Mouse (Mus musculus): ENCODE measurements around the gene Tmem136. TPM values are rescaled to one million over a fixed set of nuclear protein-coding genes. Genes with fewer than 3 reads are reported as not detected.
A peak's percentile ranks its signal among the peaks of the same experiment; 100 is the strongest.

Gene Tmem136
- polyA plus RNA-seq (2015; fragmentation: Nextera tagmentation; extraction: Ambion mirVana) = 8.3 and 8.8 TPM in 2 replicates

DNA sequence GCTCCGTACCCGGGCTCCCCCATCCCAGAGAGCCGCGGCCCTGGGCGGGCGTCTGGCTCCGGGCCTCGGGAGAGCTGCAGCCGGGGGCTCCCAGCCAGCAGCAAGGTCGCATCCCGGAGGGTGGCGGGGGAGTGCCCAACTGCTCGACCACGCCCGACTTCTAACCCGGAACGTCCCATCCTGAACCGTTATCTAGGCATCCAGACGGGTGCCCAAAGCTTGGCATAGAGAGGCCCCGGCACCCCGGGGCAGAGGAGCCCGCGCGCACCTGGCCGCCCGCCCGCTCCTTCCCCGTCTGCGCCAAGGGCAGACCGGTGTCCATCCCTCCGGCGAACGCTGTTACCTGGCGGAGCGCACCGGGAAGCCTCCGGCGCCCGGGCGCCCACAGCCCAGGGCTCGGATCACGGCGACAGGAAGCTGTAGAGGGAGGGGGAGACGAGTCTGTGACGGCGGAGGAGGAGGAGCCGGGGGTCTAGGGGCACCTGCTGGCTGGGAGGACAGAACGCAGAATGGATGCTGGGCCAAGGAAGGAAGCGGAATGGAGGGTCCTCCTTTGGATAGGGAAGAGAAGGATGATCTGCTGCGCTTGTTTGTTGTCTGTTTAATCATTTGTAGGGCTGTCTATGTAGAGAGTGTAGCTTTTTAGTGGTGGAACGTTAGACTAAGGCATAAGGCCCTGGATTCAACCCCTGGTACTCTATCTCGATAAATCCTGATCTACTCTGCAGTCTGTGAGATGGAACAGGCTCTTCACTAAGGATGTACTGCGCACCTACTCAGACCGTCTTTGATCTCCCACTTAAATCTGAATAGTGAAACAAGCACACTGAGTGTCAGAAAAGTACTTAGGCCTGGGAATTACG is at the start of gene Tmem136:
Tmem136 (minus strand) TSS at position 437 of the 863 bp plus-strand sequence.
- Histone ChIP-seq H3K4me3 (peak within 1 kb of the TSS; percentile 92), H3K9ac (peak within 1 kb of the TSS; percentile 92), H3K27ac (no peak within 1 kb of the TSS), H3K27me3 (no peaks in the 10 kb centered on the region), H3K36me3 (peaks cover 6% of the 10 kb centered on the region), H3K9me3 (no peaks in the 10 kb centered on the region), H3K4me1 (peaks cover 11% of the 10 kb centered on the region; the same call in 1 of the 2 replicates), H3K4me2 (replicated peaks) (peak within 1 kb of the TSS; percentile 84)
- WGBS = 5% methylated on average over 45 of the region's 55 CpGs
- peak; percentile 89 for ATAC-seq (ENCODE audit: low FRiP score, low read depth)

- H3K36me3 ChIP-seq = no peaks in the 10 kb centered on the region
- H3K9me3 ChIP-seq = no peaks in the 10 kb centered on the region
- H3K4me3 ChIP-seq = no peak overlapping the region
- peaks cover 4% of the 10 kb centered on the region; the same call in 1 of the 2 replicates for H3K4me1 ChIP-seq
- 79% methylated on average over 6 of the region's 6 CpGs for WGBS
- no peak overlapping the region for H3K27ac ChIP-seq
- H3K4me2 ChIP-seq (replicated peaks) = no peak overlapping the region
- peaks cover 5% of the 10 kb centered on the region; the same call in 1 of the 2 replicates for H3K27me3 ChIP-seq
- no peak for ATAC-seq (ENCODE audit: low FRiP score, low read depth)
- H3K9ac ChIP-seq = no peak overlapping the region
These were observed 39.6 kb upstream of the Tmem136 start for GRCm38 (mm10) chr9:43155960-43156359.

DNA sequence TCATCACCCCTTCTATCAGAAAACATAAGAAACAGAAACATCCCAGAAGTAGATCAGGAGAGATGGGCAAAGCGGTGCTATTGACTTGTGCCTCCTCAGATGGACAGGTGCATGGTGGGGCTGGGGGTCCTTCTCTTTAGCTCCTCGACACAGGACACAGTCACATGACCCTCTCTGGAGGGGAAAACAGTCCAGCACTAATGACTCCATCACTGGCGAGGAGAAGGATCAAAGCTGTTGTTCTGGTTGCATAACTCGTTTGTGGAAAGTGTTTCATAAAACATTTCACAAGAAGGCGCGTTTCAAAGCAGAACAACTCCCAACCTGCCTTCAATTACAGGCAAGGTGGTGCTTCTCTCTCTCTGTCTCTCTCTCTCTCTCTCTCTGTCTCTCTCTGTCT is 35.4 kb upstream of the Tmem136 start:
- H3K27me3 ChIP-seq = peaks cover 15% of the 10 kb centered on the region; the same call in 1 of the 2 replicates
- H3K27ac ChIP-seq = no peak overlapping the region

DNA sequence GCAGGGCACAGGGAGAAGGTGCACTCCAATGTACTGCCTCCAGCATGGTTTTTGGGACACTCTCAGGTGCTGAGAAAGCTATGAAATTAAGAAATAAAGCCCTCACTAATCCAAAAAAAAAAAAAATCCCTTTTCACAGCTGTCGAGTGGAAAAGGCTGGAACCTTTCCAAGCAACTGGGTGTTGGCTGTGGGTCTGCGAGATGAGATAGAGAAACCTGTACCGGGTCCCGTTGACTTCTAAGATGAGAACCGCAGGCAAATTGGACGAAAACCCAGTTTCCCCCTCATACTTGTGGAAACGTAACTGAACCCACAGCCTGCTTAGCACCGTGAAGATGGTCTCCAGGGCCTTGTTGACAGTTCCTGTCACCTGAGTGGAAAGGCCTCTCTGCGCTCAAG is 34.6 kb upstream of the Tmem136 start:
- Histone ChIP-seq H3K4me3 (no peak overlapping the region), H3K4me2 (replicated peaks) (no peak overlapping the region), H3K9me3 (no peaks in the 10 kb centered on the region), H3K27ac (no peak overlapping the region), H3K27me3 (peaks cover 14% of the 10 kb centered on the region; the same call in 1 of the 2 replicates), H3K9ac (no peak overlapping the region), H3K4me1 (peaks cover 5% of the 10 kb centered on the region; the same call in 1 of the 2 replicates), H3K36me3 (no peaks in the 10 kb centered on the region)
- 70% methylated on average over 9 of the region's 9 CpGs for WGBS
- no peak for ATAC-seq (ENCODE audit: low FRiP score, low read depth)

More for the DNA sequence above, 35.4 kb upstream of the Tmem136 start:
- WGBS = 41% methylated on average over 6 of the region's 6 CpGs
- H3K36me3 ChIP-seq = no peaks in the 10 kb centered on the region
- H3K4me1 ChIP-seq = peaks cover 5% of the 10 kb centered on the region; the same call in 1 of the 2 replicates
- no peak overlapping the region for H3K4me2 ChIP-seq (replicated peaks)
- H3K9ac ChIP-seq = no peak overlapping the region
- H3K4me3 ChIP-seq = no peak overlapping the region
- ATAC-seq (ENCODE audit: low FRiP score, low read depth) = no peak
- H3K9me3 ChIP-seq = no peaks in the 10 kb centered on the region

GRCm38 (mm10) chr9:43150075-43150474 is 33.7 kb upstream of the Tmem136 start:
- Histone ChIP-seq H3K9me3 (no peaks in the 10 kb centered on the region), H3K27ac (no peak overlapping the region), H3K27me3 (peaks cover 10% of the 10 kb centered on the region; the same call in 1 of the 2 replicates), H3K4me1 (peaks cover 5% of the 10 kb centered on the region; the same call in 1 of the 2 replicates), H3K9ac (no peak overlapping the region), H3K4me3 (no peak overlapping the region), H3K4me2 (replicated peaks) (no peak overlapping the region), H3K36me3 (no peaks in the 10 kb centered on the region)
- no peak for ATAC-seq (ENCODE audit: low FRiP score, low read depth)
- 38% methylated on average over 10 of the region's 10 CpGs for WGBS

DNA sequence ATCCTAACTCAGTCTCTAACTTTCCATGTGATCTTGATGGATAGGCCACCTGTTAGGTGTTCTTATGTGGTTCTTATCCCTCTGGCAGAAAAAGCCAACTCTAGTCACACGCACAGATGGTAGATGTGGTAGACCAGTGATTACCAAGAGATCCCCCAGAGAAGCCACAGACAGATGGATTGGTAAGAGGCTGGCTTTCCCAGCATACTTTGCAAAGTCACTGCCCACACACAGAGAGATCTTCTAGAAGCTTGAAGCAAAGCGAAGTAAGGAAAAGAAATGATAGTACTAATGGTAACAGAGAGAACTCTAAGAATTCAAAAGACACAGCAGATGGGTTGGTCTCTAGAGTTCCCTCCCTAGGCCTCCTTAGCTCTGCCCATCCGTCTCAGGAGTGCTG is 33.1 kb upstream of the Tmem136 start:
- ATAC-seq (ENCODE audit: low FRiP score, low read depth) = no peak
- H3K9me3 ChIP-seq = no peaks in the 10 kb centered on the region
- H3K4me1 ChIP-seq = peaks cover 5% of the 10 kb centered on the region; the same call in 1 of the 2 replicates
- H3K4me3 ChIP-seq = no peak overlapping the region
- WGBS = 84% methylated on average over 3 of the region's 3 CpGs
- peaks cover 10% of the 10 kb centered on the region; the same call in 1 of the 2 replicates for H3K27me3 ChIP-seq
- H3K36me3 ChIP-seq = no peaks in the 10 kb centered on the region
- H3K9ac ChIP-seq = no peak overlapping the region
- no peak overlapping the region for H3K27ac ChIP-seq
- H3K4me2 ChIP-seq (replicated peaks) = no peak overlapping the region

DNA sequence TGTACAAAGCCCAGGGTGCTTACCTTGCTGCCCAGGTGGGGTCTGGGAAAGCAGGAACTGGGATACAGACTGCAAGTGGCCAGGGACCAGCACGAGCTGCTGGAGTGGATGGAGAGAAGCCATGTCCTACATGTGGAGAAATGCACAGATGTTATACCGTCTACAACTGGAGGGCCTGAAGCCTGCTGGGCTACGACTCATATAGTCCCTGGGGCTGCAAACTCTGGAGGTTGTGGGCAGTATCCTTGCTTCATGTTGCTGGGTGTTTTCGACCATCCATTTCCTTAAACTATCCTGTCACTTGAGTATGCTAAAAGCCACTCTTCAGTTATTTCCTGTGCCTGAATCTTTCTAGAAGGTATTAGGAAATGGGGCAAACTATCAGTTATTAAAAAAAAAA is 28.8 kb upstream of the Tmem136 start:
- Histone ChIP-seq H3K4me2 (replicated peaks) (no peak overlapping the region), H3K9ac (no peak overlapping the region; the same call in 1 of the 2 replicates), H3K4me1 (no peaks in the 10 kb centered on the region), H3K4me3 (no peak overlapping the region), H3K27me3 (peaks cover 10% of the 10 kb centered on the region; the same call in 1 of the 2 replicates), H3K36me3 (no peaks in the 10 kb centered on the region), H3K27ac (no peak overlapping the region), H3K9me3 (no peaks in the 10 kb centered on the region)
- ATAC-seq (ENCODE audit: low FRiP score, low read depth) = no peak
- WGBS = 85% methylated on average over 4 of the region's 4 CpGs

- H3K9ac ChIP-seq = no peak overlapping the region
- H3K4me1 ChIP-seq = no peaks in the 10 kb centered on the region
- 76% methylated on average over 12 of the region's 12 CpGs for WGBS
- ATAC-seq (ENCODE audit: low FRiP score, low read depth) = no peak
- H3K4me3 ChIP-seq = no peak overlapping the region
- H3K27me3 ChIP-seq = peaks cover 6% of the 10 kb centered on the region; the same call in 1 of the 2 replicates
- no peak overlapping the region for H3K4me2 ChIP-seq (replicated peaks)
- no peaks in the 10 kb centered on the region for H3K36me3 ChIP-seq
- no peaks in the 10 kb centered on the region for H3K9me3 ChIP-seq
- no peak overlapping the region for H3K27ac ChIP-seq
These were observed 27.9 kb upstream of the Tmem136 start for GRCm38 (mm10) chr9:43144206-43144810.

DNA sequence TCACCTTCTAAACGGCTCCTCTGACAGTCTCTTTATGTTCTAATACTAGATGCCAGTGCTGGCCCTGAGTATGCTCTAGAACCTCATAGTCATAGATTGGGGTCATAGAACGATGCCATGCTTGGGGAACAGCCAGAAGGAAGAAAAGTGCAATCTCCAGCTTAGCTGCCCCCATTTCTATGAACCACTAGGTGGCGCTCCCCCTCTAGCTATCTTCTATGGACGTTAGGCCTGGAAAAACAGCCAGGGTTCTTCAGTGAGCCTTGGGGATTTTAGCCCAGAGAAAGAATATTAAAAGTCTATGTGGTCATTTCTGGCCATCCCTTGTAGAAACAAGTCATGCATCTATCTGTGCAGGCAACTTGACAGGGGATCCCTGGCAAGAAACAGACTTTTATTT is 25.5 kb upstream of the Tmem136 start:
- H3K4me2 ChIP-seq (replicated peaks) = no peak overlapping the region
- H3K9ac ChIP-seq = no peak overlapping the region
- H3K27me3 ChIP-seq = no peaks in the 10 kb centered on the region
- no peaks in the 10 kb centered on the region for H3K9me3 ChIP-seq
- H3K4me3 ChIP-seq = no peak overlapping the region
- no peak overlapping the region for H3K27ac ChIP-seq
- ATAC-seq (ENCODE audit: low FRiP score, low read depth) = no peak
- H3K36me3 ChIP-seq = no peaks in the 10 kb centered on the region
- WGBS = 8% methylated on average over 4 of the region's 4 CpGs
- no peaks in the 10 kb centered on the region for H3K4me1 ChIP-seq

GRCm38 (mm10) chr9:43133525-43133924 is 17.2 kb upstream of the Tmem136 start:
- H3K4me3 ChIP-seq = no peak overlapping the region
- no peak overlapping the region for H3K9ac ChIP-seq
- H3K4me2 ChIP-seq (replicated peaks) = no peak overlapping the region
- ATAC-seq (ENCODE audit: low FRiP score, low read depth) = no peak
- WGBS = 75% methylated on average over 3 of the region's 3 CpGs
- no peaks in the 10 kb centered on the region for H3K27me3 ChIP-seq
- no peaks in the 10 kb centered on the region for H3K36me3 ChIP-seq
- no peaks in the 10 kb centered on the region for H3K9me3 ChIP-seq
- no peak overlapping the region for H3K27ac ChIP-seq
- H3K4me1 ChIP-seq = peaks cover 14% of the 10 kb centered on the region

DNA sequence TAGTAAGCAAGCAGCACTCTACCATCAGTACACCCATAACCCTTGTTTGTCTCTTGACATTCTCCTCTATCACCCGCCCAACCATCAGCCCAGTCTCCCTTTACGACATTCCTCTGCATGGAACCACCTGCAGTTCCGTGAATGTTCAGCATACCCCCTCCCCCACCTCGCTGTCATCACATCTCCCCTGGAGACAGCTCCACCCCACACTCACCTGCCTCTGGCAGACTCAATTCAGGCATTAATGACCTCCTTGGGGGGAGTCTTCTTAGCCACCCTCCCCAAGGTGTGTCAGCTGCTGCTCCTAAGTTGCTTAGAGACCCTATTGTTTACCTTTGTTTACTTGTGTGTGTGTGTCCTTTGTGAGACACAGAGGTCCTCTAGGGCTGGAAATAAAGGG is 16.0 kb upstream of the Tmem136 start:
- 19% methylated on average over 4 of the region's 4 CpGs for WGBS
- Histone ChIP-seq H3K27ac (no peak overlapping the region), H3K4me3 (no peak overlapping the region), H3K4me2 (replicated peaks) (no peak overlapping the region), H3K9me3 (no peaks in the 10 kb centered on the region), H3K9ac (no peak overlapping the region), H3K36me3 (no peaks in the 10 kb centered on the region), H3K27me3 (no peaks in the 10 kb centered on the region), H3K4me1 (peaks cover 14% of the 10 kb centered on the region)
- ATAC-seq (ENCODE audit: low FRiP score, low read depth) = no peak

DNA sequence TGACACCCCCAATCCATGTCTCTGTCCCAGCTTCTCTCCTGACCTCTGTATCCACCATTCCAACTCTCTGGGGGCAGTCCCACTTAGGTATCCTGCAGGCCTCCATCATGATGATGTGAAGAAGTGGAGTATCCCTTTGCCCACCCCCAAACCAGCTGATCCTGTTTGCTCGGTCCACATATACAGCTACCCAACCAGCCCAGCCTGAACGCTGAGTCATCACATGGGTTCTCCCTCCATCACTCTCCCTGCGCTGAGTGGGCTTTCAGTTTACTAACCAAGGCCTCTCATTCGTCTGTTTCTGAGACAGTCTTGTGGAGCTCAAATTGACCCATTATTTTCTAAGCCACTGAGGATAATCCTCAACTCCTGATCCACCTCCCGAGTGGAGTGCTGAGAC is 15.6 kb upstream of the Tmem136 start:
- WGBS = 70% methylated on average over 5 of the region's 5 CpGs
- ATAC-seq (ENCODE audit: low FRiP score, low read depth) = no peak
- Histone ChIP-seq H3K4me3 (no peak overlapping the region), H3K9me3 (no peaks in the 10 kb centered on the region), H3K9ac (no peak overlapping the region), H3K27me3 (no peaks in the 10 kb centered on the region), H3K36me3 (no peaks in the 10 kb centered on the region), H3K4me2 (replicated peaks) (no peak overlapping the region), H3K4me1 (peaks cover 14% of the 10 kb centered on the region), H3K27ac (no peak overlapping the region)

Measured in limb, embryonic 13.5 days (tissue).